In the genomic region with DNA sequence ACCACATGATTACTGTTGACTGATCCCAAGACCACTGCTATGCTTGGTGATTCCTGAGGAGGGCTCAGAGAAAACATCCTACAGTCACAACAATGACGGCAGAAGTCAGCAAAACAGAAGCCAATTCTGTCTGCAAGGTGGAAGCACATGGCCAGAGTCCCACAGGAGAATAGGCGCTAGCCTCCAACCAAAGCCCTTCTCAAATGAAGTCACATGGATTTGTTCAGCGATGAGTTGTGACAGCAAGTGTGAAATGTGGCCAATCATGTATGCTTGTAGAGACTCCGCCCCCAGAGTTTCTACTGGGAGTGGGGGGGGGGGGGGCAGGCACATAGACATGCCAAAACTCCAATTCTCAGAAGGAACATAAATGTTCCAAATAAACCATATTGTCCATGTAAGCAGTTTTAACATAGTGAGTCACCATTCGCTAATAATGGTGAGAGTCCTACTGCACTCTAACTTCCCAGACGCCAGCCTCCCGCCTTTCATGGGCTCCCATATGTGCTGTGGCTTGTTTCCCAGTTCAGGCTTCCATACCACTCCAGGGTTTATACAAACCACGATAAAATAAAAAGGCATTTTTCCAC, we compare ENCODE assay signal across 27 mouse cellular contexts.
DNase-seq lines count a peak whose midpoint lies in the region; ATAC-seq lines count a peak whose summit lies in the region.
"Had no signal": no experiment of that assay in that cellular context is flagged by ENCODE, and none has a peak within 500 bp of the region (broad histone marks: within the 10 kb centered on the region; RNA-seq: fewer than 3 reads in every experiment).

No protein-coding gene starts in this region.

- peaks cover 17% of the 10 kb centered on the region for H3K4me1 ChIP-seq in forebrain, embryonic 15.5 days
- H3K4me1 ChIP-seq in forebrain, embryonic 10.5 days = peaks cover 19% of the 10 kb centered on the region
- peaks cover 16% of the 10 kb centered on the region for H3K4me1 ChIP-seq in limb, embryonic 15.5 days

- no peaks in the 10 kb centered on the region for H3K27me3 ChIP-seq in forebrain, embryonic 15.5 days
- 0 out of 2 replicates have a peak, but pooled peaks cover 2% of the 10 kb centered on the region for H3K27me3 ChIP-seq in forebrain, embryonic 10.5 days (ENCODE audit: poor library complexity, severe bottlenecking)
- peaks cover 7% of the 10 kb centered on the region; the same call in 1 of the 2 replicates for H3K27me3 ChIP-seq in limb, embryonic 15.5 days
- H3K27me3 ChIP-seq: forebrain, embryonic 13.5 days; neural tube, embryonic 12.5 days had no signal

- no peak overlapping the region for H3K4me2 ChIP-seq in forebrain, embryonic 15.5 days (replicated peaks)
- H3K4me2 ChIP-seq in limb, embryonic 15.5 days = no peak overlapping the region
- H3K4me2 ChIP-seq: forebrain, embryonic 13.5 days; heart, embryonic 13.5 days; intestine, embryonic 15.5 days; liver, embryonic 11.5 days; lung, embryonic 15.5 days; neural tube, embryonic 12.5 days had no signal

- 75% methylated on average over 8 of the region's 8 CpGs for WGBS in forebrain, embryonic 15.5 days
- 92% methylated on average over 8 of the region's 8 CpGs for WGBS in forebrain, embryonic 10.5 days
- 61% methylated on average over 8 of the region's 8 CpGs for WGBS in limb, embryonic 15.5 days

- no peak overlapping the region for H3K4me3 ChIP-seq in forebrain, embryonic 15.5 days
- no peak overlapping the region for H3K4me3 ChIP-seq in forebrain, embryonic 10.5 days
- H3K4me3 ChIP-seq in limb, embryonic 15.5 days = no peak overlapping the region
- H3K4me3 ChIP-seq: erythroblast, embryonic 14.5 days; forebrain, embryonic 13.5 days; heart, embryonic 13.5 days; hindbrain, embryonic 10.5 days; intestine, embryonic 15.5 days; lung, embryonic 15.5 days; midbrain, embryonic 10.5 days; myocyte; neural tube, embryonic 12.5 days had no signal

- ATAC-seq in forebrain, embryonic 15.5 days (replicated peaks) = no peak
- ATAC-seq in limb, embryonic 15.5 days (ENCODE audit: insufficient number of reproducible peaks, low FRiP score, low TSS enrichment, low read depth) = peak; percentile 61
- ATAC-seq: CD4-positive, CD25-positive, alpha-beta regulatory T cell, adult 4 months; forebrain, embryonic 13.5 days; hindbrain, embryonic 16.5 days; intestine, embryonic 15.5 days; midbrain, embryonic 16.5 days had no signal

- no peak overlapping the region for H3K9ac ChIP-seq in forebrain, embryonic 15.5 days (replicated peaks)
- no peak overlapping the region for H3K9ac ChIP-seq in limb, embryonic 15.5 days
- H3K9ac ChIP-seq: forebrain, embryonic 13.5 days; heart, embryonic 13.5 days; intestine, embryonic 15.5 days; lung, embryonic 15.5 days; neural tube, embryonic 12.5 days had no signal

- peak overlapping the region; percentile 16; the same call in 1 of the 2 replicates for H3K27ac ChIP-seq in forebrain, embryonic 15.5 days (replicated peaks)
- H3K27ac ChIP-seq in forebrain, embryonic 10.5 days = no peak overlapping the region
- 0 out of 2 replicates have a peak overlapping the region, but pooled peaks have one; percentile 29 for H3K27ac ChIP-seq in limb, embryonic 15.5 days
- H3K27ac ChIP-seq: forebrain, embryonic 13.5 days; heart, embryonic 13.5 days; hindbrain, embryonic 10.5 days; intestine, embryonic 15.5 days; lung, embryonic 15.5 days; midbrain, embryonic 10.5 days; neural tube, embryonic 12.5 days had no signal

- H3K9me3 ChIP-seq in forebrain, embryonic 15.5 days = no peaks in the 10 kb centered on the region
- no peaks in the 10 kb centered on the region for H3K9me3 ChIP-seq in forebrain, embryonic 10.5 days
- H3K9me3 ChIP-seq in limb, embryonic 15.5 days = no peaks in the 10 kb centered on the region
- H3K9me3 ChIP-seq: forebrain, embryonic 13.5 days; heart, embryonic 13.5 days; hindbrain, embryonic 10.5 days; intestine, embryonic 15.5 days; lung, embryonic 15.5 days; midbrain, embryonic 10.5 days; neural tube, embryonic 12.5 days had no signal

- H3K36me3 ChIP-seq in forebrain, embryonic 15.5 days = no peaks in the 10 kb centered on the region
- H3K36me3 ChIP-seq in forebrain, embryonic 10.5 days (replicated peaks) = no peaks in the 10 kb centered on the region
- H3K36me3 ChIP-seq in limb, embryonic 15.5 days = no peaks in the 10 kb centered on the region
- H3K36me3 ChIP-seq: heart, embryonic 13.5 days; hindbrain, embryonic 10.5 days; intestine, embryonic 15.5 days; lung, embryonic 15.5 days; midbrain, embryonic 10.5 days; neural tube, embryonic 12.5 days had no signal

- DNase-seq in forebrain, embryonic 10.5 days (ENCODE audit: extremely low spot score, low spot score) = no peak
- peak; percentile 26 for DNase-seq in layer of hippocampus, adult 9-11 months
- DNase-seq in layer of hippocampus, postnatal 25 days (ENCODE audit: extremely low spot score in 1 of 2, low spot score in 1 of 2) = no peak
- DNase-seq in brain, adult 2 months (ENCODE audit: low read depth, low spot score) = peak; percentile 16
- DNase-seq in retina, embryonic 14.5 days (ENCODE audit: low spot score) = no peak
- DNase-seq: adrenal gland, postnatal 25 days; cerebellum, adult 9-11 months; heart, postnatal 14 days; kidney, adult 2 months; kidney, postnatal 36 days; right cerebral cortex, postnatal 4 days; thymus, postnatal 4 days had no signal

Comparison
In these comparisons a context has a peak if more than half of its experiments do, and no peak if none do; other contexts are left out.
1. DNase-seq: peak in layer of hippocampus, adult 9-11 months (single experiment) and brain, adult 2 months (single experiment); none in forebrain, embryonic 10.5 days (single experiment), layer of hippocampus, postnatal 25 days (0 of 2) and retina, embryonic 14.5 days (single experiment).